8 mouse cellular contexts compared by ENCODE assay signal in the genomic region with DNA sequence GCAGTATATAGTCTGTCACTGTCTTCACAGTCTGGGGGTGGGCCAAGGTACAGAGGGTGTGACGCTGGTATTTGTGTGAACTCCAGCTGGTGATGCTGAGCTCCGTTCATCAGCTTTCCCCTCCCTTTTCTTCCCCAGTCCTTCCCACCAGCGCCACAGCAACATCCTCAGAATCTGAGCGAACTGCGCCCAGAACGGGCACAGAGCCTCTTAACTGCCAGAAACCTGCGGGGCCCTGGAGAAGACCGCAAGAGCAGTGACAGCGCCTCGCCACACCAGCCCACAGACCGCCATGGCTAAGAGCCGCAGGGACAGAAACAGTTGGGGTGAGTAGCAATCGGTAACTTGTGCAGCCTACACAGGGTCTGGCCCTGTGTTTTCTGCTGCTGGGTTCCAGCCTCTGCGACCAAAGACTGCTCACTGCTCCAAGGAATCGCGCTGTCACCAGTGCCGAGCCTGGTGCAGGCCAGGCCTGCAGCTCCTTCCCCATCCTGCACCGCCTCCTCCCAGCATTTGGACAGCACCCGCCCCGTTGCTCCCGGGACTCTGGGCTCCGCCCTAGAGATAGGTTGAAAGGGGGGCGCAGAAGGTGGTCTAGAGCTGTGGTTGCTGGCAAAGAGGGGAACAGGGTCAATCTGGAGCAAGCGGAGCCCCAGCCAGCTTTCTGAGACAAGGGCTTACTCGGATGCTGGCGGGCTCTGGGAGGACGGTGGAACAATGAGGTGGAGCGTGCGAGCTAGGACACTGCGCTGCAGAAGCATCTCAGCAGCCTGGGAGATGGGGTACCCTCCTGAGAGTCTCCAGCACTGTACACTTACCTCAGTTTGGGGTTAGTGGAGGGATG. TPM values are rescaled to one million over a fixed set of nuclear protein-coding genes. Genes with fewer than 3 reads are reported as not detected.
DNase-seq lines count a peak whose midpoint lies in the region; ATAC-seq and TF ChIP-seq lines count a peak whose summit lies in the region.

No protein-coding gene starts in this region.

- DNase-seq in adrenal gland, adult 2 months: peak; percentile 61
- no peak for DNase-seq in adrenal gland, adult 8-10 months
- peak; percentile 62 for DNase-seq in adrenal gland, postnatal 14 days
- peak; percentile 81 for DNase-seq in hindbrain, embryonic 10.5 days (ENCODE audit: low spot score)
- DNase-seq in left cerebral cortex, postnatal 25 days (ENCODE audit: low spot score in 2 of 2): peak; percentile 73 to 90
- DNase-seq in midbrain, postnatal 0 days (ENCODE audit: low spot score): peak; percentile 87
- DNase-seq in adipocyte (ENCODE audit: low spot score): no peak

- TF ChIP-seq CTCF in midbrain, postnatal 0 days (IDR thresholded peaks at IDR 0.05): 0 out of 2 replicates have a peak, but pooled peaks have one; percentile 16

- H3K9ac ChIP-seq in embryonic facial prominence, embryonic 12.5 days: peak overlapping the region; percentile 39
- H3K9ac ChIP-seq in midbrain, postnatal 0 days (replicated peaks; ENCODE audit: low read length, poor library complexity, severe bottlenecking): peak overlapping the region; percentile 87

- intact Hi-C loops in left cerebral cortex, postnatal 25 days (cut with DNase I): no loop called here

- H3K9me3 ChIP-seq in embryonic facial prominence, embryonic 12.5 days: no peaks in the 10 kb centered on the region
- H3K9me3 ChIP-seq in hindbrain, embryonic 10.5 days: no peaks in the 10 kb centered on the region
- H3K9me3 ChIP-seq in midbrain, postnatal 0 days (ENCODE audit: low read length): no peaks in the 10 kb centered on the region

- peak; percentile 83; the same call in 1 of the 2 replicates for ATAC-seq in embryonic facial prominence, embryonic 12.5 days (ENCODE audit: insufficient number of reproducible peaks, insufficient read depth, low FRiP score, low TSS enrichment)
- ATAC-seq in midbrain, postnatal 0 days (ENCODE audit: low FRiP score): peak; percentile 87

- peak overlapping the region; percentile 37 for H3K4me3 ChIP-seq in embryonic facial prominence, embryonic 12.5 days
- H3K4me3 ChIP-seq in hindbrain, embryonic 10.5 days: peak overlapping the region; percentile 68
- peak overlapping the region; percentile 67 for H3K4me3 ChIP-seq in midbrain, postnatal 0 days (ENCODE audit: low read depth, low read length)

- no peaks in the 10 kb centered on the region for H3K36me3 ChIP-seq in embryonic facial prominence, embryonic 12.5 days
- no peaks in the 10 kb centered on the region for H3K36me3 ChIP-seq in hindbrain, embryonic 10.5 days
- H3K36me3 ChIP-seq in midbrain, postnatal 0 days (ENCODE audit: insufficient read depth, low read length): no peaks in the 10 kb centered on the region

- WGBS in embryonic facial prominence, embryonic 12.5 days: 2% methylated on average over 30 of the region's 30 CpGs
- WGBS in hindbrain, embryonic 10.5 days: 2% methylated on average over 30 of the region's 30 CpGs
- WGBS in midbrain, postnatal 0 days: 2% methylated on average over 30 of the region's 30 CpGs

- peaks cover 14% of the 10 kb centered on the region for H3K4me1 ChIP-seq in embryonic facial prominence, embryonic 12.5 days
- peaks cover 19% of the 10 kb centered on the region for H3K4me1 ChIP-seq in hindbrain, embryonic 10.5 days (replicated peaks)
- H3K4me1 ChIP-seq in midbrain, postnatal 0 days (ENCODE audit: insufficient read depth, low read length): no peaks in the 10 kb centered on the region

- H3K27ac ChIP-seq in embryonic facial prominence, embryonic 12.5 days: peak overlapping the region; percentile 26; the same call in 1 of the 2 replicates
- peak overlapping the region; percentile 95 for H3K27ac ChIP-seq in hindbrain, embryonic 10.5 days
- H3K27ac ChIP-seq in midbrain, postnatal 0 days (ENCODE audit: low read depth, low read length): peak overlapping the region; percentile 97

- H3K27me3 ChIP-seq in embryonic facial prominence, embryonic 12.5 days: no peaks in the 10 kb centered on the region
- H3K27me3 ChIP-seq in hindbrain, embryonic 10.5 days (ENCODE audit: insufficient read depth, poor library complexity, severe bottlenecking): no peaks in the 10 kb centered on the region
- no peaks in the 10 kb centered on the region for H3K27me3 ChIP-seq in midbrain, postnatal 0 days (ENCODE audit: insufficient read depth, low read length)

- peak overlapping the region; percentile 67 for H3K4me2 ChIP-seq in embryonic facial prominence, embryonic 12.5 days (replicated peaks)
- peak overlapping the region; percentile 77 for H3K4me2 ChIP-seq in midbrain, postnatal 0 days (ENCODE audit: low read depth, low read length, poor library complexity, severe bottlenecking)

RNA-seq across cellular contexts. Expression of gene Map4k5, which starts 14.9 kb away (rescaled TPM):
- total RNA-seq in adrenal gland, adult 2 months (2021): 10 to 100 TPM; 26.7 to 33.3 TPM
- 13.7 and 14.6 TPM in 2 replicates for polyA plus RNA-seq in adrenal gland, adult 2 months (2012; rRNA removed)
- 10 to 100 TPM; 26.6 to 51.8 (median 37.2) TPM for total RNA-seq in adrenal gland, adult 8-10 months (2022)
- total RNA-seq in adrenal gland, postnatal 14 days (2021): 31.4 and 34.4 TPM in 2 replicates
- polyA plus RNA-seq in embryonic facial prominence, embryonic 12.5 days (2016; fragmentation: Nextera tagmentation; extraction: Ambion mirVana): 48.7 and 49.2 TPM in 2 replicates
- 23.2 and 25.2 TPM in 2 replicates for polyA plus RNA-seq in hindbrain, embryonic 10.5 days (2016; fragmentation: Nextera tagmentation; extraction: Ambion mirVana)
- total RNA-seq in left cerebral cortex, postnatal 25 days (2021): 10 to 100 TPM; 41.7 to 46.2 TPM
- total RNA-seq in midbrain, postnatal 0 days (2014; rRNA removed): 33.9 and 38.4 TPM in 2 replicates
- 13.7 and 16.9 TPM in 2 replicates for polyA plus RNA-seq in midbrain, postnatal 0 days (2015; fragmentation: Nextera tagmentation; extraction: Ambion mirVana)

RNA-seq across cellular contexts. Expression of gene Atl1, which starts 15.5 kb away (rescaled TPM):
- total RNA-seq in adrenal gland, adult 2 months (2021): 10 to 100 TPM in 1 of 2 experiments, 1 to 10 TPM in 1; 5.6 to 10.2 TPM
- 1.4 and 1.7 TPM in 2 replicates for polyA plus RNA-seq in adrenal gland, adult 2 months (2012; rRNA removed)
- total RNA-seq in adrenal gland, adult 8-10 months (2022): 10 to 100 TPM in 2 of 4 experiments, 1 to 10 TPM in 2; 6.6 to 19.5 (median 13.0) TPM
- 5.4 and 11.5 TPM in 2 replicates for total RNA-seq in adrenal gland, postnatal 14 days (2021)
- 9.4 and 14.2 TPM in 2 replicates for polyA plus RNA-seq in embryonic facial prominence, embryonic 12.5 days (2016; fragmentation: Nextera tagmentation; extraction: Ambion mirVana)
- polyA plus RNA-seq in hindbrain, embryonic 10.5 days (2016; fragmentation: Nextera tagmentation; extraction: Ambion mirVana): 22.5 and 45.8 TPM in 2 replicates
- 100 to 1,000 TPM; 236 to 246 TPM for total RNA-seq in left cerebral cortex, postnatal 25 days (2021)
- 121 and 230 TPM in 2 replicates for total RNA-seq in midbrain, postnatal 0 days (2014; rRNA removed)
- polyA plus RNA-seq in midbrain, postnatal 0 days (2015; fragmentation: Nextera tagmentation; extraction: Ambion mirVana): 170 and 179 TPM in 2 replicates

Comparison
In these comparisons a context has a peak if more than half of its experiments do, and no peak if none do; other contexts are left out.
1. DNase-seq: peak in adrenal gland, adult 2 months (single experiment), adrenal gland, postnatal 14 days (single experiment), hindbrain, embryonic 10.5 days (single experiment), left cerebral cortex, postnatal 25 days (2 of 2) and midbrain, postnatal 0 days (single experiment); none in adrenal gland, adult 8-10 months (single experiment) and adipocyte (single experiment).
2. H3K27ac ChIP-seq: peak in every context shown above with its lines; median percentile 97 in midbrain, postnatal 0 days; 95 in hindbrain, embryonic 10.5 days; 26 in embryonic facial prominence, embryonic 12.5 days.
3. Peak in every context shown above with its lines, with median percentiles within 50 percentile points of each other: H3K4me3 ChIP-seq.